Mouse (Mus musculus) regulatory T cell (primary cell): ENCODE data around the gene Zmynd8.
"Not testable (repeated sequence)": the region's sequence is repeated elsewhere in the genome, so short reads cannot be mapped to it uniquely, and the experiment has no call there.

Experiments used
- in situ Hi-C: fragments of 300-600 bp; cut with MboI, MseI; formaldehyde crosslinking; loops from one replicate; pipeline ENCODE4 v1.15.1; 2025; ENCODE audit warnings: high pct_unique_total_duplicates

Zmynd8 gene

DNA sequence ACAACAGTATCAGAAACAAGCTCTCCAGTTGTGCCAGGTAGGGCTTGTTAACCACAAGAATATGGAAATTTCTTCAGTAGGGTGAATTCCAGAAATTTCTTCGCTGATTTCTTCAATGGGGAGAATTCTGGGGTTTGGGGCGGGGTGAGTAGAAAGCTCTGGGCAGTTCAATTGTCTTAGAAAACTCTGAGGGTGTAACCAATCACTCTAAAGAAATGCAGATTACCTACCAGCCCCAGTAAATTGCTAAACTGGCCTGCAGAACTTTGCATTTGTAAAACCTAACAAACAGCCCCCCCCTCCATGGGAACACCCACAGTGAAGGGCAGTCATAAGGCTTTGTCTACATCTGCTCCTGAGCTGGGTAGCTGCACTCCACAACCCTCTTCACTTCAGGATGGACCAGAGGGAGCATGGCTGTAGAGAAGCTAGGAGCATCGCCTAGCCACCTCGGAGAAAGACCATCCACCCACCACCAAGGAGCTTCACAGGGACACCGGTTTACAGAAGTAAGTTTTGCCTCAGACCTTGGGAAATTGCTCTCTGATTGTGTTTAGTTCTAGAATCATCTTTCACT lies 88.8 kb downstream of the Zmynd8 start:
- in situ Hi-C loops, result no loop called here

DNA sequence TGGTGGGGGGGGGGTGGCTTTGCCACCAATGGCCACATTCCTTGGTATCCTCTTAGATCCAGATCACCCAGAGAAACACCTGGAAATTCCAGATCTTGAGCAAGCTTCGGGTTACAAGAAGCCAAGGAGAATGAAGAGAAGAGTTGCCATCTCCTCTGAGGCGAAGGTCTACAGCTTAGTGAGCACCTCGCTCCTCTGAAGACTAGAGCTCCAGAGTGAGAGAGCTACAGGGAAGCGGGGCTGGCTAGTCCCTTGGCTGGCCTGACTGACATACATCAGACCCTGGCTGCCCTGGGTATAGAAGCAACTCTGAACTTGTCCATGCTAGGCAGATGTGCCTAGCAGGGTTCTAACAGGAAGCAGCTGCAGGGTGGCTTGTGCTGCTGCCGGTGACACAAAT lies 89.7 kb downstream of the Zmynd8 start:
- in situ Hi-C loops, result no loop called here

DNA sequence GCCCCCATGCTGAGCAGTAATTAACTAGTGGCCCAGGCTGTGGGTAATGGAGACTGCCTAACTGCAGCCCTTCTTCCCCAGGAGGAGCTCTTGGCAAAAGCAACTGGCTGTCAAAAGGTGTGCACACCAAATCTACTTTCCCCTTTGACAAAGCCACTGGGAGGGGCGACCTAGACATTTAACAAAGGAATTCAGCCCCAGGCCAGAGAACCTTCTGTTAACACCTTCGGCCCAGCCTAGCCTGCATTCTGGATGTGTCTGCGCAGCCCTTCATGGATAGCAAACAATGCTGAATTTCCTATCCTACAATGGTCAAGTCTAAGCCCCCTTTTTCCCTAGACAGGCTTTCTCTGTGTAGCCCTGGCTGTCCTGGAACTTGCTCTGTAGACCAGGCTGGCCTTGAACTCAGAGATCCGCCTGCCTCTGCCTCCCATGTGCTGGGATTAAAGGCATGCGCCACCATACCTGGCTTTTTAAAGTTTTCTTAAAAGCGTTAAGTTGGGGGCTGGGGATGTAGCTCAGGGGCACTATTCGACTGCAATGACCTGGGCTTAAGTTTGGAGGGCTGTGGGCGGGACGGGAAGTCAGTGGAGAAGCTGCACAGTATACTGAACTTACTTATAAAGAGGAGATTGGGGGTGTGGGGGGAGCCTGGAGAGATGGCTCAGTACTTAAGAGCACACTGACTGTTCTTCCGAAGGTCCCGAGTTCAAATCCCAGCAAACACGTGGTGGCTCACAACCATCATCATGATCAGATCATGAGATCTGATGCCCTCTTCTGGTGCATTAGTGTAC lies 90.4 kb downstream of the Zmynd8 start:
- in situ Hi-C loops, result no loop called here

DNA sequence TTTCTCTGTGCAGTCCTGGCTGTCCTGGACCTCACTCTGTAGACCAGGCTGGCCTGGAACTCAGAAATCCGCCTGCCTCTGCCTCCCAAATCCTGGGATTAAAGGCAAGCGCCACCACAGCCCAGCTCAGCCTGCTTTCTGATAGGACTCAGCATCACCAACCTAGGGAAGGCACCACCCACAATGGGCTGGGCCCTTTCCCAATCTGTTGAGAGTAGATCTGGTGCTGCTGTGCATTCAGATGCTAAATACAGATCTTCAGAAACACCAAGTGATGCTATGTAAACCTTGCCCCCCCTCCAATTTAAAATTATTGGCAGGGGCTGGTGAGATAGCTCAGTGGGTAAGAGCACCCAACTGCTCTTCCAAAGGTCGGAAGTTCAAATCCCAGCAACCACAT lies 98.6 kb downstream of the Zmynd8 start:
- in situ Hi-C loops, result not testable (repeated sequence)

DNA sequence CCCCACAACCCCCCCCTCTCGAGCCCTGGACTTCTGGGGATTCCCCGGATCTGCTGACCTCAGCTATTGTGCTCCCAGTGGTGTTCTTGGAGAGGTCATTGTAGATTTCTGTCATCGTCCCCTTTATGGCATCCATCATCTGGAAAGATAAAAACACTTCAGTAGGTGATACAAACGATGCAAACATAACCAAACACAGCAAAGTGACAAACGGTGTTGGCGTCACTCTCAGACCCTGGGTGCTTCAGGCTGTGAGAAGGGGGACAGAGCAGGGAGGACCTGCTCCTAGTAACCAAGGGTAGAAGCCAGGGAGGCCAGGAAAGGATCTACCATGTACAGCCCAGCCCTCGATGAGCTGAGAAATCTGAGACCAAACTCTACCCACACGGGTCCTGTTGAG lies 100.9 kb downstream of the Zmynd8 start:
- in situ Hi-C loops, result no loop called here

DNA sequence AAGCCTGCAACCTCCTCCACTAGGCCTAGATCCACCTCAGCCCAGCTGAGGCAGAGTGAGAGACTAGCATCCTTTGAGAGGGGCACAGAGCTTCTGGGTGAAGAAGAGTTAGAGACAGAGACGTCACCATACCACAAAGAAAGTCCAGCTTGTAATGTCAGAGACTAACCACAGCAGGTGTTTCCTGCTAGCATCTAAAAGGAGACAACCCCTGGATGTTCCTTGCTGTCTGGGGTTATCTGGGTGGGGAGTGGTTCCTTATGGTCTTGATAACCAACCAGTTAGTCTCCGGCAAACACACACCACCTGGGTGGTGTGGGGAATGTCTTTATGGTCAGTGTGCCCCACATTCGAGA lies 105.6 kb downstream of the Zmynd8 start:
- in situ Hi-C loops, result no loop called here

DNA sequence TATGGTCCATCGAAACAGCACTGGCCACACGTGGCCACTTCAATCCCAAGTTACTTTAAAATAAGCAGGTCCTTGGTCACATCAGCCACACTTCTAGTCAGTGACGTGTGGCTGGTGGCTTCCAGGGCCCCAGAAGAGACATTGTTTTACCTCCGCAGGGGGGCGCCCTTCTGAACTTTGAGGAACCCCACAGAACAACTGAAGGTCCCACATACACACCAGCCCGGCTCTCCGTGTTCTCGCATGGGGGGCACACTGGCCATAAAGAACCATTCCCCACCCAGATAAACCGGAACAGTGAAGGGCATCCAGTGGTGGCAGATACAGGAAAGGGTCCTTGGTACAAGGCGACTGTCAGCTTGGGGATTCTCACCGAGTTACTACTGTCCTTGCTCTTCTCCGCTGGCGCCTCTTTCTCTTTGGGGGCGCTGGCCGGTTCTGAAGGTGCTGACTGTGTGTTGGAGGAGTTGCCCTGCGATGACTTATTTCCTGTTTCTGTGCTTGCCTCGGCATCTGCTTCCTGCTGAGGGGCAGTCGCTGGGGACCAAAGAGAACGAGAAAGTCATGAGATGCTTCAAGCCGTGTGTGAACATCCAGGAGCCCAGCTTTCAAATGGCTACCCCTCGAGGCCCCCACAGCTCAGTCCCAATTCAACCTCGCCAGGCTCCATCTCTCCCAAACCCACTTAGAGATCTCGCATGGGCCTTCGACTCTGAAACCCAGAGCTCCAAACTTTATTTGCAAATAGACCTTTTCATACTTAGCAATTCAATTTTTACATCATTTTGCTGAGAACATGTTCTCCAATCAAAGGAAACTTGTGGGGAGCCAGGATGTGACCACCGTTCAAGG lies 106.2 kb downstream of the Zmynd8 start:
- in situ Hi-C loops, result no loop called here

DNA sequence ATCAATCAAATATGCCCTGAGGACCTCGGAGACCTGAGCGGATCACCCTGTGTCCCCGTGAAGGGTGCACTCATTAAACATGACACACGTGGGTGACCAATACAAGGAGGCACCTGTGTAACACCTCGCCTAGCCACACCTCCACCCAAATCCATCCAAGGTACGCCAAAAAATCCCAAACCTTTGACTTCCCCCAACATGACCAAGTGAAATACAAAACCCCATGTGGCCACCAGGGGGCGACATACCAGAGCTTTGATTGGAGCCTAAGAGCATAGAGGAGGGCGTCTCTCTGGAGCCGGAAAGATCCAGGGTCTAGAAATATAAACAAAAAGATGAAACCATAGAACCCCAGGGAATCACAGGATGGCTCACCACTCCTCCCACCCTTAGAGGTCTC lies 107.2 kb downstream of the Zmynd8 start:
- in situ Hi-C loops, result no loop called here

DNA sequence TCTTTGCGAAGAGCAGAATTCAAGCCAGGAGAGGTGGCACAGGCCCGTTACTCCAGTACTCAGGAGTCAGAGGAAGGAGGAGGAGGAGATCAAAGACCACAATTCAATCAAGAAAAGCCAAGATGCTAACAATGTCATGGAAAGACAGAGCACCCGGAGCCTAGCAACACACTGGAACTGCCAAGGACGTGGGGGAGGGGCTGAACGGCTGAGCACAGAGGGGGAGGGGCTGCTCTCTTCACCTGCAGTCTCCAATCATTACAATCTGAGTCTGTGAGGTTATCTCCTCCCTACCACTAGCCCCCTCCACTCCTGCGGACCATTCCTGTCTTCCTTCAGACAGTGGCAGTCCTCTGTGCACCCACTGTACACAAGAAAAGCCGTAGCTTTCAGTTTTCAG lies 107.8 kb downstream of the Zmynd8 start:
- in situ Hi-C loops, result no loop called here

DNA sequence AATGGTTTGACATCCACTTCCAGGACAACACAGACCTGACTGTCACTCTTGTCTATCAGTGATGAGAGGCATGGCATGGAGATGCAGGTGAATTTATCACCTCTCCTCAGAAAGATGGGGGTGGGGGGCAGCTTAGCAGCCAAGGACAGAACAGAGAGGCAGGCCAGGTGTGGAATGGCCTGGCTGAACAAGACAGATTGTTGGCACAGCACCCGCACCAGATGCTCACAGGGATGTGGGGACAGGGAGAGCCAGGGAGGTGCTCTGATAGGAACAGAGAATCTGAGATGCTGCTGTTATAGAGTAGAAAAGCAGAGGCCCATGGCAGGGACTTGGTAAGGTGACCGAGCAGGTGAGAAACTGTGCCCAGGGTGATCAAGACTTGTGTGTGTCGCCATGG lies 109.1 kb downstream of the Zmynd8 start:
- in situ Hi-C loops, result no loop called here

DNA sequence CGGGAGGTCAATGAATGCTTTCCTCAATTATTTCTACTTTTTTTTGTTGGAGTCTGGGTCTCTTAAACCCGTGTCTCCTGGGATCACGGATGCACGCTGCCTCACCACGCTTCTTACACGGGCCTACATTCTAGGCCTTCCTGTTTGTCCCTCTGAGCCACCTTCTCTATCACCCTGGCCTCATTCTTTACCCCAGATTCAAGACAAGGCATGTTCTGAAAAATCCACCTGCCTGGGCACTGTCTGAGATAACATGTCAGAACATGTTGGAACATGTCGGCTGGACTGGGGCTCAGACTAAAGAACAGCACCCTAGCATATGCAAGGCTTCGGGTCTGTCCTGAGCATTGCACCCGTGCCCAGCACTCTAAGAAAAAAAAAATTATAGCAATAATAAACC lies 110.0 kb downstream of the Zmynd8 start:
- in situ Hi-C loops, result no loop called here

DNA sequence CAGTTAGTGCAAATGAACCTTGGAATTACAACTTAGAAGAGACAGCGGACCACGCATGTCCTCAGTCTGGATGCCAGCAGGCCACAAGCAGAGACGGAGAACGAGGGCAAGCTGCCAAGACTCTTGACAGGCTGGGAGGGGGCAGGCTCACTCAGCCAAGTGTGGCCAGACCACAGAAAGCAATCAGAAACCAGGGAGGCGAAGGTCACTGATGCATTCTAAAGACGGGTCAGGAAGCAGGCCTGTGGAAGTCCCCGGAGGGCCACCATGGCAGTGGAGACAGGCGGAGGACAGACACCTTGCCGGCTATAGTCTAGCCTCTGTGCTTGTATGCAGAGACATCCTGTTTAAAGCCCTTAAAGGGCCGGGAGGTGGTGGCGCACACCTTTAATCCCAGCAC lies 110.8 kb downstream of the Zmynd8 start:
- in situ Hi-C loops, result no loop called here

DNA sequence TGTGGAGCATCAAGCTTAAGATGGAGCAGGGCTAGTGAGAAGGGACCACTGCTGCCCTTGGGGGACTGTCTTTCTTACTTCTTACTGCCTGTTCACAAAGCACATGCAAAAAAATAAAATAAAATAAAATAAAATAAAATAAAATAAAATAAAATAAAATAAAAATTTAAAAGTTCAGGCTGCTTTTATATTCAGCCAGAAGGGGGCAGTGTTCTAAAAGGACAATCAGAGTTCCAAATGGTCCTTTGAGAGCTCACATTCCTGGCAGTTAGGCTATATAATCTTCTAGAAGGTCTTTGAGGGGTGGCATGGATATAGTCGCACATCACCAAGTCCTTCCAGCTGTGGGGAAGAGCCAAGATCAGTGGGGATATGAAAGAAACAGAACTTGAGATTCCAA lies 112.3 kb downstream of the Zmynd8 start:
- in situ Hi-C loops, result no loop called here

DNA sequence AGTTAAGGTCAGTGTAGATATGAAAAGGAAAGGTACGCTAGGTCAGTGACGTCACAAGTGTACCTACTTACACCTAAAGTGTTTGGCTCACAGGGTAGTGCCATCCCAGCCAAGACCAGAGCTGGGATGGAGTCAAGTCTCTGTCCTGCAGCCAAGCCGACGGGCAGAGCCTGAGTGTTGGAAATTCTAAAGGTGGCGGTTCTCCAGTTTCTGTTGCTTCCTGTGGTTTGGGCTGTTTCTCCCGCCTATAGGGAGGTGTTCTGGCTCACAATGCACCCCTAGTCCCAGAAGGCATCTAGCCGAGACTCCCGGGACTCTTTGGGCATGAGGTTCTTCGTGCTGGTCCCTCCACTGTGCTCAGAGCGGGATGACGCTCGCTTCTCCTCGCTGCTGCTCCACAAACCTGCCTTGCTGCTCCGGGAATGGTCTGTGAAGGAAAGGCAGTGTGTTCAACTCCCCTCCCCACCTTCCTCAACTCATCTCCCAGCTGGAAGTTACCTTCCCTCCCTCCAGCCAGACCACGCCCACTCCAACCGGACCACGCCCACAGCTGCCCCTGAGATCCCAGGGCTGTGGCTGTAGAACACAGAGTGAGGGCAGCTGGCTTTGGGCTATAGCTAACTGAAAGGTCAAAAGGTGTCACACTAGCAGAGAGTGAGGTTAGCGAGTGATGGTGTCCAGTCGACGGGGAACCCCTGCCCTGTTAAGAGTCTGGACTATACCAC lies 113.3 kb downstream of the Zmynd8 start:
- in situ Hi-C loops, result no loop called here

DNA sequence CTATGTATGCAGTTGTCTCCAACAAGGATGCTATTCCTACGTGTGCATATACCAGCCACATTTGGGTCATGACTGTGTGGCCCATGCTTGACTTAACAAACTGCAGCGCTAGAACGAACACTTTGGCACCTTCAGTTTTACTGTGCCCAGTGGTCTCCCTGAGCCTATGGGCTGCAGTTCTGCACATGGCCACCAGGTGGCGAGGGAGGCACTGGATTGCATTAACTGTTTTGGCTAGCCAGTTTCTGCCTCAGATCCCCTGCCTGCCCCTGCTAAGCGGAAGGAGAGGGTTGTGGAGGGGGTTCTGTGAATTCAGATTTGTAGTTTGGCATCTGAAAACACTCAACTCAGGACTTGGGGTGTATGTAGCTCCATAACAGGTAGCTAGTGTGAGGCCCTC lies 116.5 kb downstream of the Zmynd8 start:
- in situ Hi-C loops, result no loop called here

DNA sequence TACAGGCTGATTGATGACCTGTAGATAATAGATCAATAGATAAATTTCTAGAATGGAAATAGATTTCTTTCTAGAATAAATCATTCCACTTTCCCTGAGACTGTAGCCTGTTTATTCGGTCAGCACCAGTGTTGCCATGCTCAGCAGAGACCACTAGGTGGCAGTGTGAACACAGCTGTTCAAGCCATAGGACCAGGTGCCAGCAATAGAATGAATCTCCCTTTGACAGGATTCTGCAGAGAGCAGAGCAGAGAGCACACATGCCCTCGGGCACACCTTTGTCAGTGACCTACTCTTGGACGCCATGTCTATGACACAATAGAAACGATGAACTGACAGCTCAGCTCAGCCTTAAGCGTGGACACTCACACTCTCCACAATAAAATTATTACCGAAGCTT lies 119.9 kb downstream of the Zmynd8 start:
- in situ Hi-C loops, result no loop called here

DNA sequence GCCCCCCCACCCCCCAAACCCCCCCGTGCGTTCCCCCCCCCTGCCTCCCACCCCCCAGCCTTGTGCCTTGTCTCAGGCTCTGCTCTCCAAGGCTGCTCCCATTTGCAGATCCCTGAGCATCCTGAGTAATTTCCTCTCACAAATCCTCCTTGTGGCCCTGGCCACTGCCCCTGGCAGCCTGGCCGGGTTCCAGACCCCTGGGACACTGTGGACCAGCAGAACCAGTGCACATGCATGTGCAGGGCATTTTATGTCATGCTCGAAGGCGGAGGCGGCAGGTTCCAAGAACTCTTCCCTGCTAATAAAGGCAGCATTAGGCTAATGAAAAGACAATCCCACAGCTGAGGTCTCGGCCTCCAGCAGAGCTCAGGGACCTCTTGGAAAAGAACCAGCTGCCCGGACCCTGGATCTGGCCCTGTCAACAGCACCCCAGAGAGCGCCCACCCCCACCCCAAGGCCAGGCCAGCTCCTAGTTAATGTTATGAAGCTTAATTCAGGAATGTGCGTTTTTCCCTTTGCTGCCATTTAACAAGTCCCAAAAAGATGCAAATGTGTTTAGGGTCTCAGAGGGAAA lies 129.4 kb downstream of the Zmynd8 start:
- in situ Hi-C loops, result no loop called here

DNA sequence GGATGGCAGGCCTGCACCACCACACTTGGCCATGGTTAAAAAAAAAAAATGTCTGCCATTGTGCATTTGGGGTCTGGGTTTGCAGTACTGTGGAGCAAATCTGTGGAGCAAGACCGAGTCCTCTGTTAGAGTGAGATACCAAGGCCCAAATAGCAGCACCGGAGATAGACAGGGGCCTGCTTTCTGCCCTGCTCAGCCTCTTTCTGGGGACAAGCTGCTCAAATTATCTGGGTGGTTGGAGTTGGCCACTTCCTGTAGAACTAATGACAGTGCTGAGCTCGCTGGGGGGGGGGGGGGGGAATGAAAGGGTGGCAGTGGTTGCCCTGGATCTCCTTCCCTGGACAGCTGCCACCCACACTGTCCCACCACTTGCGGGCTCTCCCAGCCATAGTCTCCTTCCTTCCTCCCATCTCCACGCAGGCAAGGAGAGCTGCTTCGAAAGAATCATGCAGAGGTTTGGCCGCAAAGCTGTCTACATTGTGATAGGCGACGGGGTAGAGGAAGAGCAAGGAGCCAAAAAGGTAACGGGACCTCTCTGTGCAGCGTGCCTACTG lies 129.9 kb downstream of the Zmynd8 start:
- in situ Hi-C loops, result no loop called here

DNA sequence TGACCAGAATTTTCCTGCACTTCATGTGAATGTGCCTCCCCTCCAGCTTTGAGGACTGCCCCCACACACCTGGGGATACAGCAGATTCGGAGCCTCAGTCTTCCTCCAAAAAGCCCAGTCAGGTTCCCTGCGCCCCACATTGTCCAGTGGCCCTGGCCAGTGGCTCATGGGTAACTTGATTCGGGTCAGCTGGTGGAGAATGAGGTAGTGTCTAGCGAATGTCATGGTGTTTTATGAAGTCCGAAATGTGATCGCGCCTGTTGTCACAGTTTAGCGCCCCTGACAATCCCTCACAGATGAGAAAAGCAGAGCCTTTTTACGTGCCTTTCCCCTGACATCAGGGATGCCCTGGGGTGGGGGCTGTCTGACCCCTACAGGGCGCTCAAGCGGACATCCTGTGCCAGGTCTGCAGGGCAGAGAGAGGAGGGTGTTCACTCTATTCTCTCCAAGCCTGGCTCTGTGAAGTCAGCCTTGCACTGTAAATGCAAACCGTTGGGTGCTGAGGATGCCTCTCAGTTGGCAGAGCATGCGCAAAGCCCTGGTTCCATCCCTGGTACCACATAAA lies 139.3 kb downstream of the Zmynd8 start:
- in situ Hi-C loops, result no loop called here

DNA sequence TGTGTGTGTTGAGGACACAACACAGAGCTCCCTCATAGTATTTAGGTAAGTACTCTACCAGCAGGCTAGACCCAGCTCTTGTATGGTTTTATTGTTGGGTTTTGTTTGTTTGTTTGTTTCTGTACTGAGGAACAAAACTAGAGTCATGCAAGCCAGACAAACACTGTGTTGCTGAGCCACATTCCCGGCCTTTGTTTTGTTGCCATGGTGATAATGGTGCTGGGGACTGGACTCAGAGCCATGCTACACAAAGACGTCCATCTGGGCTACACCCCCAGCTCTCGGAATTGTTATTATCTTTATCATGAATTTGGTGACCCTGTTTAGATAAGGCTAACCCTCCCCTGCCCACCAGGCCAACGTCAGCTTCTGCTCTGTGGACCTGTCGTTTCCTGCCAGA lies 140.3 kb downstream of the Zmynd8 start:
- in situ Hi-C loops, result no loop called here

DNA sequence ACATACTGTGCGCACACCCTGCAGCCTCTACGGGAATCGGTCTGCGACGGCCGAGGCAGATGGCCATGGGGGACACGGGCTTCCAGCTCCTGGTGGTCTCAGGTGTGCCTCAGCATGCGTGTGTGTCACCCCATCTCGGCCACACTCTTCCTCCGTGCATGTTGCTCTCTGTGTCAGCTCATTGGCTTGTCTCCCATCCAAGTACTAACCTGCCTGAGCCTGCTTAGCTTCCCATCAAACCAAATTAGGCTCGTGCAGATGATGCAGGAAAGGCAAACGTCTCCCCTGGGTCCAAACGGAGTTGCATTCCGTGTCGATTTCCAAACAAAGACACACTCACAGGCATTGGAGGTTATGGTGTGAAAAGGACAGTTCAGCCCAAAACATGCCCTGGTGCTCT lies 141.0 kb downstream of the Zmynd8 start:
- in situ Hi-C loops, result no loop called here
